Mouse (Mus musculus): Measurements from ENCODE around the gene Nhej1. TPM values are rescaled to one million over a fixed set of nuclear protein-coding genes. Genes with fewer than 3 reads are reported as not detected.

The Nhej1 gene
- polyA plus RNA-seq, 1 experiment from 2014 or later: 7.2 TPM

DNA sequence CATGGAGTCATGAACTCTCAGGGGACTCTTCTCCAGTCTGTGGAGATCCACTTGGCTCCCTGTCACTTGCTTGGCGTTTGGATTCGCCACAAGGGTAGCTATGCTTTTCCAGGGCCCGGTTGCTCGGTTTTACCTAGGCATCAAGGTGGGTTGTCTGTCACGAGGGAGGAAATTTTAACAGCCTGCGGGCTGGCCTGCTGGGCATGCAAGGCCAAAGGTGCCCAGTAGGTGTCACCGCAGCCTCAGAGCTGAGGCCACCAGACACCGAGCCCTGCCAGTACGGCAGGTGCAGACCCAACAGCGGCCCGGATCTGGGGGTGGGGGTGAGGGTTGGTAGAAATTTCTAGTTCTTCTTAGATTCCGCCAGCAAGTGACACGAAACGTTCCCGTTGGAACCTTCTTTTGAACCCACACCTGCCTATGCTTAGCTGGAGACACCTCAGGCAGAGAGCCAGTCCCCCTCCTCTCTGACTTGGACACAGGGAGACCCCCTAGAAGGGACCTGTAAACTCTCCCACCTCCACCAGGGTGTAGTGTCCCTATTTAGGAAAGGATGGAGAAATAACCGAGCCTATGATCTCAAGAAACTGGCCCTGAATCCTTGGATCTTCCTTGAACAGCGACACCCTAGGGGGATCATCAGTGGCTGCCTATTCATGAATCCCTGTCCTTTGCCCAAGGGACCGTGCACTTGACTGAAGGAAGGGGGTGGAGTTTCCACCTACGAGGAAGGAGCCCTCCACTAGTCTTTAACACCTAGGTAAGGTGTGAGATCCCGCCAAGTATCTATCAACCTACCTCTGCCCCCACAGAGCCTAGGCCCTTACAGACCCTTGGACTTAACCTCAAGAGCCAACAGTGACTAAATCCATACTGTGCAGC lies 176.0 kb downstream of the Nhej1 start:
- Histone ChIP-seq H3K27me3 (peaks cover 100% of the 10 kb centered on the region), H3K9me3 (replicated peaks) (no peaks in the 10 kb centered on the region), H3K4me2 (peak overlapping the region; percentile 77), H3K4me1 (replicated peaks) (peaks cover 44% of the 10 kb centered on the region), H3K27ac (no peak overlapping the region), H3K36me3 (no peaks in the 10 kb centered on the region), H3K9ac (no peak overlapping the region), H3K4me3 (peak overlapping the region; percentile 45)
- 3% methylated on average over 20 of the region's 20 CpGs for whole genome bisulfite sequencing
- peak; percentile 18; the same call in 1 of the 2 replicates for ATAC-seq (replicated peaks; ENCODE audit: insufficient number of reproducible peaks, insufficient read depth, low FRiP score, low read depth)

DNA sequence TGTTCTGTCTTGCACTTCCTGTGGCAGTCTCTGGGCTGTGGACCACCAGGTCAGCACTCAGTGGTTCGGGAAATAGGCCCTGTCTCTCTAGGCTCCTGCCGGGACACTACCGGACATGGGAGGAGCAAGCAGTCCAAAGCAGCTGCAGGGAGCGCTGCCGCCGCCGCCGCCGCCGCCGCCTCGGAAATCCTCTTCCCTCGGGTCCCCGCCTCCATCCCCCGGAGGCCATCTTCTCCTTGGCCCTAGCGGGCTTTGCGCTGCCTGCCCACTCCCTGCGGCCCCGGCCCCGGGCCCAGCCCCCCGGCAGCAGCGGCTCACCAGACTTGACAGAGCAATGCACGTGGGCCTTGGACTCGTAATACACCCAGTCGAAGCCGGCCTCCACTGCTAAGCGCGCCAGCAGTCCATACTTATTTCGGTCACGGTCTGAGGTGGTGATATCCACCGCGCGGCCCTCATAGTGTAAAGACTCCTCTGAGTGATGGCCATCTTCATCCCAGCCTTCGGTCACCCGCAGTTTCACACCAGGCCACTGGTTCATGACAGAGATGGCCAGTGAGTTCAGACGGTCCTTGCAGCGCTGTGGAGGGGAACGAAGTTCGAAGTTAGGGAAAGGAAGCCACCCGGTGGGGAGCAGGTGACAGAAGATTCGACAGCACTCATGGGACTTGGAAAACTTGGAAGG lies 176.9 kb downstream of the Nhej1 start:
- H3K9me3 ChIP-seq (replicated peaks): no peaks in the 10 kb centered on the region
- peak overlapping the region; percentile 65 for H3K4me2 ChIP-seq
- peaks cover 44% of the 10 kb centered on the region for H3K4me1 ChIP-seq (replicated peaks)
- peaks cover 99% of the 10 kb centered on the region for H3K27me3 ChIP-seq
- peak overlapping the region; percentile 39 for H3K4me3 ChIP-seq
- no peak overlapping the region for H3K9ac ChIP-seq
- 1% methylated on average over 41 of the region's 41 CpGs for WGBS
- no peaks in the 10 kb centered on the region for H3K36me3 ChIP-seq
- H3K27ac ChIP-seq: no peak overlapping the region
- ATAC-seq (replicated peaks; ENCODE audit: insufficient number of reproducible peaks, insufficient read depth, low FRiP score, low read depth): no peak

DNA sequence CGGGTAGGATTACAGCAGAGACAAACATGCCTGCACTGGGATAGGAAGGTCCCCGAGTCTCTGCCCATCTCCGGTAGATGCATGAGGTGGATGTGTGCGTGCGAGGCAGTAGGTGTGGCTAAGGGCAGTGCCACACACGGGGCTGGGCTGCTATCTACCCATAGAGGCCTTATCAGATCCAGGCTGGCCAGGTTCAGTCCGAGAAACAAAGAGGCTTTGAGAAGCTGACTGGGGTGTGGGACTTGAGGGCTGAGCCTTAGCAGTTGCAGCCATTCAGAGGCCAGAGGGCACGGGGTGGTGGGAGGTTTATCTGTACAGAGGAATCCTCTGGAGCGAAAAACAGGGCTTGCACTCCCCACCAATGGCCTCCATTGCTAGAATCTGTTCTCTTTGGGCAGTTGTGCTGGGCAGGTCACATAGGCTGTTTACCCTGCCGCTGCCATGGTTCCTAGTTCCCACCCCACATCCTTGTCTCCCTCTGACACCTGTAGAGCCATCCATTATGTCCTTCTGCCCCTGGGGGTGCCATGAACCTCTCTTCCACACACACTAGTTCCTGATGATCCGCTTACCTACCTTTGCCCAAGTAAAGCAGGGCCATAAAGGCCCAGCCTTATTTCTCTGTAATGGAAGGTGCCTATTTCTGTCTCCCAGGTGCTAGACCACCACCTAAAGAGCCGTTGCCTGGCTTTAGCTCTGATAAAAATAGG lies 183.2 kb downstream of the Nhej1 start:
- peaks cover 89% of the 10 kb centered on the region for H3K27me3 ChIP-seq
- no peak for ATAC-seq (replicated peaks; ENCODE audit: insufficient number of reproducible peaks, insufficient read depth, low FRiP score, low read depth)
- H3K9me3 ChIP-seq (replicated peaks): no peaks in the 10 kb centered on the region
- 46% methylated on average over 12 of the region's 12 CpGs for WGBS
- H3K4me1 ChIP-seq (replicated peaks): no peaks in the 10 kb centered on the region
- H3K4me2 ChIP-seq: no peak overlapping the region
- H3K27ac ChIP-seq: no peak overlapping the region
- H3K9ac ChIP-seq: no peak overlapping the region
- no peak overlapping the region for H3K4me3 ChIP-seq
- no peaks in the 10 kb centered on the region for H3K36me3 ChIP-seq

DNA sequence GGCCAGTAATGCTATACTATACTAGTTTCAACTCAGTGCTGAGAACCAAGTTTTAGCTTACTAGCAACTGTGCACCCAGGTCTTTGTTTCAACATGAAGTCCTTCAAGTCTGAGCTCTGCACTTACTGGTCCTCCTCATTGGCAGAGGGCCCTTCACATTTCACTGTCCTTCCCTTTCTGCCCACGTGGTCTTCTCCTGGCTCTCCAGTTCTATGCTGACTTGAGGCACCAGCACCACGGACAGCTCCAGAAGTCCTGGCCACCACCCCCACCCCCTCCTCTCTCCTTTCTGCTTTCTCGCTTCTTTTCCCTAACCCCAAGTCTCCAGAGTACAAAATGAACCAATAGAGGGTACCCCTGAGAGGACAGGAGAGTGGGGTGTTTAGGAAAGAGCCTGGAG lies 185.2 kb downstream of the Nhej1 start:
- Histone ChIP-seq H3K4me2 (no peak overlapping the region), H3K4me1 (replicated peaks) (no peaks in the 10 kb centered on the region; the same call in 1 of the 2 replicates), H3K27ac (no peak overlapping the region), H3K9ac (no peak overlapping the region), H3K36me3 (no peaks in the 10 kb centered on the region), H3K4me3 (no peak overlapping the region), H3K27me3 (peaks cover 83% of the 10 kb centered on the region), H3K9me3 (replicated peaks) (no peaks in the 10 kb centered on the region)
- 9% methylated on average over 3 of the region's 3 CpGs for whole genome bisulfite sequencing
- ATAC-seq (replicated peaks; ENCODE audit: insufficient number of reproducible peaks, insufficient read depth, low FRiP score, low read depth): no peak

DNA sequence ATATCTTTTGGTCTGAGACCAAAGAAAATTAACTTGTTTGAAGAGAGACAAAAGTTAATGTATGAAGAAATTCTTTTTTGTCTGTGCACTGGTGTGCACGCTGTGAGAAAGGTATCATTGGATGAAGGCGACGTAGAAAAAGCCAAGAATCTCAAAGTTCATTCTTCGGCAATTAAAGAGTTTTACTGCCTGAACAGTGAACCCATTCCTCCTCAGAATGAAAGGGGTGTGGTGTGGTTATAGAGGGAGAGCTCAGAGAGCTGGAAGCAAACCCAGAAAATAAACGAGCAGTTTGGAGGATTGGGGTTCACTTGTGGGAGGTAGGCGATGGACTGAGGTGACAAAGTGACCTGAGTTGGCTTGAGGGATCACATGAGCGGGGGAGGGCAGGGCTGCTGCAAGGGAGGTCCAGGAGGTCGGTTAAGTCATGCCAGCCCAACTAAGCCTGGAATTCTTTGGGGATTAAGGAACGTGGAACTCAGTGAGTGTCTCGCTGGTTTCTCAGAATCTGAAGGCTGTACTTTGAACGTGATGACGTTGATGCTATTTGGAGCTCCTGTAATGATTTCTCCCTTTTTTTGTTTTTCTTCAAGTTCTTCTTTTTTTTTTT lies 188.7 kb downstream of the Nhej1 start:
- Histone ChIP-seq H3K9me3 (replicated peaks) (no peaks in the 10 kb centered on the region), H3K4me3 (no peak overlapping the region), H3K9ac (no peak overlapping the region), H3K27me3 (peaks cover 76% of the 10 kb centered on the region), H3K27ac (no peak overlapping the region), H3K36me3 (no peaks in the 10 kb centered on the region), H3K4me2 (no peak overlapping the region), H3K4me1 (replicated peaks) (no peaks in the 10 kb centered on the region; the same call in 1 of the 2 replicates)
- no peak for ATAC-seq (replicated peaks; ENCODE audit: insufficient number of reproducible peaks, insufficient read depth, low FRiP score, low read depth)
- WGBS: 40% methylated on average over 12 of the region's 12 CpGs

DNA sequence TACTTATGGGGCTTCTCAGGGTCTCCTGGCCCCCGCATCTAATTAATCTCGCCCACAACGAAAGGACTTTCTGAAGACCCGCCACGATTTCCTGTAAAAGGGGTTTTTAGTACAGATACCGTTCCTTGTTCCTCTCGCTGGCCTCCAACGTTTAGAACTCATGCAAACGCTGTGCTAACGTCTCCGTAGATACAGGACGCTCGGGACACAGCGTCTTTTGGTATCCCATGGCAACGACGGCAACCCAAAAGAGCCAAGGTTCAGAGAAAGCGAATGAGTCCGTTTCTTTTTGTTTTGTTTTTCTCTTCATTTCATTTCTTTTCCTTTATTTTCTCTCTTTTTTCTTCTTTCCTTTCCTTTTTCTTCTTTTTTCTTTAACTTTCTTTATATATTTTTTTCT lies 189.6 kb downstream of the Nhej1 start, which contains the start of gene Cfap65:
Gene Cfap65 (minus strand): TSS at position 198 of the 400 bp plus-strand sequence.
- no peaks in the 10 kb centered on the region for H3K36me3 ChIP-seq
- peaks cover 67% of the 10 kb centered on the region for H3K27me3 ChIP-seq
- H3K4me2 ChIP-seq: peak within 1 kb of the TSS; percentile 34; the same call in 1 of the 2 replicates
- H3K4me3 ChIP-seq: 0 out of 2 replicates have a peak within 1 kb of the TSS, but pooled peaks have one; percentile 6
- H3K9ac ChIP-seq: no peak within 1 kb of the TSS
- no peaks in the 10 kb centered on the region for H3K9me3 ChIP-seq (replicated peaks)
- H3K4me1 ChIP-seq (replicated peaks): no peaks in the 10 kb centered on the region; the same call in 1 of the 2 replicates
- 2% methylated on average over 18 of the region's 18 CpGs for WGBS
- no peak within 1 kb of the TSS for H3K27ac ChIP-seq
- ATAC-seq (replicated peaks; ENCODE audit: insufficient number of reproducible peaks, insufficient read depth, low FRiP score, low read depth): no peak

DNA sequence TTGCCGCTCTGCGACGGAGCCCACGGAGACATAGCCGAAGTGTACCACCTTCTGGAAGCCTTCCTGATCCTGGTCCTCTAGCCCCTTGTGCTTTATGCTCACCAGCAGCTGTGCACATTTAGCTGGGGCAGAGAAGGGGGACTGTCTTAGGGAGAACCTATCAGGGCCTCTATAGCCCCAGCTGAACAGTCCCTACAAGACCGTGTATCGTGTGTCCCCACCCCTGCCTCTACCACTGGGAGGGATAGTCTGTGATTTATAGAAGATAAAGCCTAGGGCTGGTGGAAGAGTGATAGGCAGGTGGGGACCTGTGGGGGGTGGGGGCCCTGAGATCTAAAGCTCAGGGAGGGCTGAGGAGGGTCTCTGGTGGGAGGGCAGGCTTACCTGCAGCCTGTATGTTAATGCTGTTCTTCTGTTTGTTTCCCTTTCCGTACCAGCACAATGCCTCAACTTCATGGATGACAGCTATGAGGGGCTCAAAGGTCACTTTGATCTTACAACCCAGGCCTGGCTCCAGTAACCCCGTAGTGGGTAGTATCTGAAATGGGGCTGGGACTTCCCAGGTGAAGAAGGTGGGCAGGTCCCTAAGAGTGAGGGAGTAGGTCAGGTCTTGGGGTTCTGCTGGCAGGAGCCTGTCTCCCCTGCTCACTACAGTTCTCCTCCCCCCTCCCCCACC lies 197.2 kb downstream of the Nhej1 start:
- 76% methylated on average over 9 of the region's 9 CpGs for WGBS

DNA sequence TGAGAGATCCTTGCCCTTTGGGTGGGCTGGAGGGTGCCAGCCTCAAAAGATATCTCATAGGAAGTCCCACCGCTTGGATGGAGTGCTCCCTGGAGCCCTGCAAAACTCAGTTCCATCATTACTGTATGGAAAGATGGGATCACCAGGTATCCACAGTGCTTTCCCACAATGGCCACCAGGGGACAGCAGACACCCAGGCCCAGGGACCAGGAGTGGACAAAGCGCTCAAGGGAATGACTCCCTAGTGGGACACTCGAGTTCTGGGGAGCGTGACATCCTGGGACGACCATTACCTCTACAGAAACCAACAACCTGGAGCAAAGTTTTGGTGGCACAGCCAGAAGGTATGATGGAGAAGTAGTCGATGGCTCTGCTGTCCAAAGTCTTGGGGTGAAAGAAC lies 198.3 kb downstream of the Nhej1 start:
- no peaks in the 10 kb centered on the region for H3K36me3 ChIP-seq
- H3K27me3 ChIP-seq: peaks cover 65% of the 10 kb centered on the region

More for the DNA sequence above, 197.2 kb downstream of the Nhej1 start:
- Histone ChIP-seq H3K4me2 (no peak overlapping the region), H3K4me3 (no peak overlapping the region), H3K27ac (no peak overlapping the region), H3K9me3 (replicated peaks) (no peaks in the 10 kb centered on the region), H3K36me3 (no peaks in the 10 kb centered on the region), H3K9ac (no peak overlapping the region), H3K27me3 (peaks cover 72% of the 10 kb centered on the region), H3K4me1 (replicated peaks) (no peaks in the 10 kb centered on the region)
- no peak for ATAC-seq (replicated peaks; ENCODE audit: insufficient number of reproducible peaks, insufficient read depth, low FRiP score, low read depth)

DNA sequence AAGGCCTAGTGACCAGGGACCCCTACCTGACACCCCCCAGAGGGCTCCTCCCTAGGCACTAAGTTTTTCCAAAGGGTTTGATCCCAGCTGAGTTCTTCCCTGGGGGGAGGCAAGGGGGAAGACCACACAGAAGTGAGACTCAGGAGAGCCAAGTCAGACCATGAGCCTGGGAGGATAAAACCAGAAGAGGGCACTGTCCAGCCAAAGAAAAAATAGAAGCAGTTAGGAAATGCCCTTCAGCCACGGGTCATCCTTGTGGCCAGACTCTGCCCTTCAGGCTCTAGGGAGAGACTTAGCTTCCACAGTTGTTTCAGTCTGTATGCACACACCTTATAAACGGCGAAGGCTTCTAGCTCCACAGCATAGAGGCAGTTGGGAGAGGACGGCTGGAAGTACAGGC lies 200.5 kb downstream of the Nhej1 start:
- Histone ChIP-seq H3K27me3 (peaks cover 70% of the 10 kb centered on the region), H3K4me3 (no peak overlapping the region), H3K4me2 (no peak overlapping the region), H3K9me3 (replicated peaks) (no peaks in the 10 kb centered on the region), H3K36me3 (no peaks in the 10 kb centered on the region), H3K4me1 (replicated peaks) (no peaks in the 10 kb centered on the region), H3K27ac (no peak overlapping the region), H3K9ac (no peak overlapping the region)
- no peak for ATAC-seq (replicated peaks; ENCODE audit: insufficient number of reproducible peaks, insufficient read depth, low FRiP score, low read depth)
- 60% methylated on average over 4 of the region's 4 CpGs for WGBS

More for the DNA sequence above, 198.3 kb downstream of the Nhej1 start:
- H3K9me3 ChIP-seq (replicated peaks): no peaks in the 10 kb centered on the region
- no peak overlapping the region for H3K4me2 ChIP-seq
- WGBS: 30% methylated on average over 6 of the region's 6 CpGs
- H3K9ac ChIP-seq: no peak overlapping the region
- H3K4me3 ChIP-seq: no peak overlapping the region
- no peak for ATAC-seq (replicated peaks; ENCODE audit: insufficient number of reproducible peaks, insufficient read depth, low FRiP score, low read depth)
- no peaks in the 10 kb centered on the region for H3K4me1 ChIP-seq (replicated peaks)
- no peak overlapping the region for H3K27ac ChIP-seq

All from heart, embryonic 15.5 days (tissue).